Mouse (Mus musculus) kidney, postnatal 0 days (tissue): ENCODE results near the gene Slc5a6. TPM values are rescaled to one million over a fixed set of nuclear protein-coding genes. Genes with fewer than 3 reads are reported as not detected.
A peak's percentile ranks its signal among the peaks of the same experiment; 100 is the strongest.
"Not testable (repeated sequence)": the region's sequence is repeated elsewhere in the genome, so short reads cannot be mapped to it uniquely, and the experiment has no call there.

Source experiments
- ATAC-seq: fragments of 200-750 bp; cut with Nextera tagmentation; replicated peaks from 2 replicates; pipeline ENCODE4 v1.8.0; 2017; ENCODE audit warnings: low read depth, moderate number of reproducible peaks, moderate TSS enrichment, moderate library complexity; ENCODE audit not compliant: low FRiP score
- DNase-seq: peaks from one replicate; pipeline ENCODE4 v3.0.0-alpha.2; 2016; ENCODE audit warnings: low spot score
- H3K27ac ChIP-seq: fragments of 300-500 bp; sonication (generic); 2 replicates; pipeline ENCODE4 v1.5.1; 2014; ENCODE audit warnings: mild to moderate bottlenecking
- H3K27me3 ChIP-seq: fragments of 300-500 bp; sonication (generic); 2 replicates; pipeline ENCODE4 v1.6.1; 2014; ENCODE audit warnings: low read length, mixed read lengths; ENCODE audit not compliant: insufficient read depth
- H3K36me3 ChIP-seq: fragments of 300-500 bp; sonication (generic); 2 replicates; pipeline ENCODE4 v1.6.1; 2014; ENCODE audit warnings: low read length, mixed read lengths; ENCODE audit not compliant: insufficient read depth
- H3K4me1 ChIP-seq: fragments of 300-500 bp; sonication (generic); replicated peaks from 2 replicates; pipeline ENCODE4 v1.6.1; 2014; ENCODE audit warnings: antibody characterized with exemption, low read length, mixed read lengths; ENCODE audit not compliant: insufficient read depth
- H3K4me2 ChIP-seq: fragments of 300-500 bp; sonication (generic); 2 replicates; pipeline ENCODE4 v1.6.1; 2014; ENCODE audit warnings: mild to moderate bottlenecking, low read length, moderate library complexity, mixed read lengths
- H3K4me3 ChIP-seq: fragments of 300-500 bp; sonication (generic); replicated peaks from 2 replicates; pipeline ENCODE4 v1.5.1; 2014; ENCODE audit warnings: low read depth, low read length
- H3K9ac ChIP-seq: fragments of 300-500 bp; sonication (generic); 2 replicates; pipeline ENCODE4 v1.6.1; 2014; ENCODE audit warnings: low read depth, low read length
- H3K9me3 ChIP-seq: fragments of 300-500 bp; sonication (generic); replicated peaks from 2 replicates; pipeline ENCODE4 v1.6.1; 2016; ENCODE audit warnings: low read length, inconsistent platforms, mixed read lengths
- CTCF ChIP-seq: IDR thresholded peaks from 2 replicates; pipeline ENCODE4 v1.5.1; 2016; ENCODE audit warnings: antibody characterized with exemption, low read depth, mild to moderate bottlenecking, moderate library complexity
- WGBS: fragments of 180-500 bp; shearing (Covaris S2); extraction: QIAGEN DNeasy Blood & Tissue Kit; methylation state at CpG from one replicate; pipeline ENCODE4 v1.1.7; 2014; 5-methylcytosine and 5-hydroxymethylcytosine counted together
- polyA plus RNA-seq: library from polyadenylated mRNA; unstranded; fragments of >200 nt; fragmentation: Nextera tagmentation; extraction: Ambion mirVana; gene quantifications from 2 replicates; pipeline ENCODE4 v1.2.1, GENCODE M21; 2015

Gene Slc5a6
- polyA plus RNA-seq, 1 experiment from 2014 or later = 13.4 TPM

- Histone ChIP-seq H3K4me3 (no peak overlapping the region), H3K9me3 (no peaks in the 10 kb centered on the region), H3K27ac (no peak overlapping the region), H3K4me2 (no peak overlapping the region), H3K4me1 (peaks cover 9% of the 10 kb centered on the region; the same call in 1 of the 2 replicates), H3K9ac (no peak overlapping the region), H3K36me3 (no peaks in the 10 kb centered on the region), H3K27me3 (no peaks in the 10 kb centered on the region)
- DNase-seq = no peak
- no peak for ATAC-seq
- TF ChIP-seq CTCF = peak; percentile 25; the same call in 1 of the 2 replicates
Measured at GRCm38 (mm10) chr5:31050427-31050826, 1.7 kb upstream of the Slc5a6 start.

GRCm38 (mm10) chr5:31047848-31048762 is 619 bp downstream of the Slc5a6 start, which contains the start of gene Atraid:
TSS of gene Atraid (plus strand) at chr5:31048312.
- Histone ChIP-seq H3K27ac (peak within 1 kb of the TSS; percentile 95), H3K9ac (peak within 1 kb of the TSS; percentile 77), H3K36me3 (peaks cover 1% of the 10 kb centered on the region; the same call in 1 of the 2 replicates), H3K27me3 (no peaks in the 10 kb centered on the region), H3K4me3 (peak within 1 kb of the TSS; percentile 58), H3K4me2 (peak within 1 kb of the TSS; percentile 75), H3K4me1 (no peaks in the 10 kb centered on the region), H3K9me3 (no peaks in the 10 kb centered on the region)
- WGBS = under 1% methylated on average over 73 of the region's 73 CpGs
- peak; percentile 25; the same call in 1 of the 2 replicates for TF ChIP-seq CTCF
- DNase-seq = peak; percentile 98
- ATAC-seq = peak; percentile 97

- ATAC-seq (no peak), DNase-seq (no peak)
- H3K4me2 ChIP-seq = peak overlapping the region; percentile 75
- no peak for TF ChIP-seq CTCF
- H3K4me1 ChIP-seq = no peaks in the 10 kb centered on the region
- H3K9ac ChIP-seq = no peak overlapping the region
- H3K27me3 ChIP-seq = no peaks in the 10 kb centered on the region
- 62% methylated on average over 5 of the region's 5 CpGs for WGBS
- no peak overlapping the region for H3K27ac ChIP-seq
- no peak overlapping the region for H3K4me3 ChIP-seq
- no peaks in the 10 kb centered on the region for H3K9me3 ChIP-seq
- H3K36me3 ChIP-seq = peaks cover 7% of the 10 kb centered on the region; the same call in 1 of the 2 replicates
Measured at GRCm38 (mm10) chr5:31047074-31047473, 1.6 kb downstream of the Slc5a6 start.

GRCm38 (mm10) chr5:31046416-31046815 is 2.3 kb downstream of the Slc5a6 start:
- no peaks in the 10 kb centered on the region for H3K27me3 ChIP-seq
- H3K4me3 ChIP-seq = no peak overlapping the region
- no peak for ATAC-seq
- H3K9ac ChIP-seq = no peak overlapping the region
- H3K36me3 ChIP-seq = peaks cover 7% of the 10 kb centered on the region; the same call in 1 of the 2 replicates
- no peaks in the 10 kb centered on the region for H3K9me3 ChIP-seq
- no peak overlapping the region for H3K27ac ChIP-seq
- no peak for DNase-seq
- no peak for TF ChIP-seq CTCF
- WGBS = 93% methylated on average over 6 of the region's 6 CpGs
- no peak overlapping the region for H3K4me2 ChIP-seq
- no peaks in the 10 kb centered on the region for H3K4me1 ChIP-seq

GRCm38 (mm10) chr5:31038171-31038845 is 10.4 kb downstream of the Slc5a6 start:
- 89% methylated on average over 7 of the region's 7 CpGs for WGBS
- H3K9me3 ChIP-seq = no peaks in the 10 kb centered on the region
- TF ChIP-seq CTCF = no peak
- no peak overlapping the region for H3K9ac ChIP-seq
- ATAC-seq (no peak), DNase-seq (no peak)
- peaks cover 24% of the 10 kb centered on the region for H3K36me3 ChIP-seq
- H3K27me3 ChIP-seq = no peaks in the 10 kb centered on the region
- H3K27ac ChIP-seq = no peak overlapping the region
- H3K4me2 ChIP-seq = no peak overlapping the region
- no peak overlapping the region for H3K4me3 ChIP-seq
- no peaks in the 10 kb centered on the region for H3K4me1 ChIP-seq

- not testable (repeated sequence) for ATAC-seq, H3K27me3 ChIP-seq
- peaks cover 17% of the 10 kb centered on the region; the same call in 1 of the 2 replicates for H3K36me3 ChIP-seq
Measured at GRCm38 (mm10) chr5:31036556-31036955, 12.2 kb downstream of the Slc5a6 start.

More at GRCm38 (mm10) chr5:31036556-31036955, 12.2 kb downstream of the Slc5a6 start:
- H3K27ac ChIP-seq, H3K4me1 ChIP-seq, H3K9ac ChIP-seq, DNase-seq, H3K9me3 ChIP-seq, H3K4me3 ChIP-seq, H3K4me2 ChIP-seq: not testable (repeated sequence)
- 81% methylated on average over 11 of the region's 11 CpGs for WGBS
